Mouse (Mus musculus) lung, adult 2 months (tissue): ENCODE measurements around the gene Ddn. TPM values are rescaled to one million over a fixed set of nuclear protein-coding genes. Genes with fewer than 3 reads are reported as not detected.
A peak's percentile ranks its signal among the peaks of the same experiment; 100 is the strongest.

Experiments used
- DNase-seq: peaks from one replicate; pipeline ENCODE4 v3.0.0; 2022
- H3K4me1 ChIP-seq: fragments of 200-500 bp; 2 replicates; pipeline ENCODE4 v1.6.1; 2011; ENCODE audit warnings: low read length; ENCODE audit not compliant: control insufficient read depth, insufficient read depth
- H3K4me3 ChIP-seq: fragments of 200-500 bp; replicated peaks from 2 replicates; pipeline ENCODE3; 2011; ENCODE audit warnings: low read depth, mild to moderate bottlenecking, control low read depth, low read length; ENCODE audit errors: extremely low read depth
- CTCF ChIP-seq: fragments of 200-500 bp; IDR thresholded peaks from 2 replicates; pipeline ENCODE4 v1.5.1; 2011; ENCODE audit warnings: mild to moderate bottlenecking, low read length, control low read depth; ENCODE audit not compliant: insufficient read depth
- POLR2A ChIP-seq: fragments of 200-500 bp; IDR thresholded peaks from 2 replicates; pipeline ENCODE4 v1.6.1; 2011; ENCODE audit warnings: low read depth, mild to moderate bottlenecking, control low read depth, low read length, borderline replicate concordance; ENCODE audit errors: extremely low read depth
- WGBS: fragments of 180-500 bp; shearing (Covaris S2); methylation state at CpG from one replicate; pipeline ENCODE4 v1.1.7; 2018; 5-methylcytosine and 5-hydroxymethylcytosine counted together
- polyA plus RNA-seq: library from polyadenylated mRNA; depleted of rRNA; stranded (reverse); fragments of >200 nt; gene quantifications from 2 replicates; pipeline ENCODE4 v1.2.3, GENCODE M21; 2012; rRNA removed

Ddn gene
- polyA plus RNA-seq, 1 experiment = 0.21 TPM

DNA sequence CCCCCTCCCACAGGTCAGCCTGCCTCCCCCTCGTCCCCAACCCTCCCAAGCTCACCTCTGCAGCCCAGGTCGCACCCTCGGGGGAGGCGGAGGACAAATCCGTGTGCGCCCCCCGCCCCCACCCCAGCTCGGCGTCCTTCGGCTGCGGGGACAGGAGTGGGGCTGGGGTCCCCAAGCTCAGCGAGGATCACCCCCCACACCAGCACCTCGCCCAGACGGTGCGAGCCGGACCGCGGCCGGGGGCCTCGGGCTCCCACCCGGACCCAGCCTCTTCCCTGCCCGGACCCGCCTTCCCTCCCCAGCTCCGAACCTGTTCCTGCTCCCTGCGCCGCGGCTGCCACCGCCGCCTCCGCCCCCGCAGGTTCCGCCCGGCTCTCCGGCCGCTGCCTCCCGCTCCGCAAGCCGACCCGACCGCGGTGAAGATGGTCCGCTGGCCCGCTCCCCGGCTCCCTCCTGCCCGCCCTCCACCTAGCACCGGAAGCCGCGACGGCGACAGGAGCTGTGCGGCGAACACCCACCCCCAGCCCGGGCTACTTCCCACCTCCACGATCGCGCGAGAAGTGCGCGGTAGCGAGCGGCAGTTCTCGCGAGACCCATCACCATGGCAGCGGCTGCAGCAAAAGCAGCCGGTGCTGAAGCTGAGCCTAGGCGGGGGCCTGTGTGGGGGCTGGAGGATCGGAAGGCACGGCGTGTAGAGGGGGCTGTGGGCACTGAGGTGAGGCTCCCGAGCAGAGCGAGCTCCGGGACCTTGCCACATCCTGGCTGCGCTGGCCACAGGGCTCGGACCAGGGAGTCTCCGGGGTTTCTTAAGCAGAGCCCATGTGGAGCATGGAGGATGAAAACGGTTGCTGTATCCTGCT is 46.4 kb downstream of the Ddn start, which contains the start of gene Arf3:
TSS of gene Arf3 (minus strand) at position 545 of the 860 bp plus-strand sequence.
- DNase-seq = peak; percentile 97
- Histone ChIP-seq H3K4me1 (peaks cover 6% of the 10 kb centered on the region), H3K4me3 (peak within 1 kb of the TSS; percentile 76)
- TF ChIP-seq POLR2A (peak; percentile 67), CTCF (no peak)
- under 1% methylated on average over 68 of the region's 76 CpGs for WGBS

DNA sequence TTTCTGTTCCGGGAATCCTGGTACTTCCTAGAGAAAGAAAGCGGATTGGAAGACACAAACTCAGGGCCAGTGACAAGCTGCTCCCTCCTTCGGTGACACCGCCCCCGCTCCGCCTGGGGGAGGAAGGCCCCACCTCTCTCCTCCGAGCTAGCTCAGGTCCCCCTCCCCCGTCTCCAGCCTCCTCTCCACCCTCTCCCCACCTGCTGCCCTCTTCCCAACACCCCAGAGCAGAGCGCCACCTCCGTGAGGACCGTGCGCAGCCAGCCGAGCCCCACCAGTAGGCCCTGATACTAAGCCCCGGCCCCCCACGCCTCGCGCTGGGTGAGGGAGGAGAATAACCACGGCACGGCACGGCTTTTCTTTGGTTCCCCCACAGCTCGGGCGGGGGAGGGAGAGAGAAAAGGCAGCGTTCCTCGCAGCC is 47.1 kb downstream of the Ddn start:
- under 1% methylated on average over 24 of the region's 24 CpGs for WGBS
- peak; percentile 71 for DNase-seq
- no peak for TF ChIP-seq CTCF
- TF ChIP-seq POLR2A = 0 out of 2 replicates have a peak, but pooled peaks have one; percentile 21
- Histone ChIP-seq H3K4me1 (peaks cover 6% of the 10 kb centered on the region), H3K4me3 (peak overlapping the region; percentile 76)

DNA sequence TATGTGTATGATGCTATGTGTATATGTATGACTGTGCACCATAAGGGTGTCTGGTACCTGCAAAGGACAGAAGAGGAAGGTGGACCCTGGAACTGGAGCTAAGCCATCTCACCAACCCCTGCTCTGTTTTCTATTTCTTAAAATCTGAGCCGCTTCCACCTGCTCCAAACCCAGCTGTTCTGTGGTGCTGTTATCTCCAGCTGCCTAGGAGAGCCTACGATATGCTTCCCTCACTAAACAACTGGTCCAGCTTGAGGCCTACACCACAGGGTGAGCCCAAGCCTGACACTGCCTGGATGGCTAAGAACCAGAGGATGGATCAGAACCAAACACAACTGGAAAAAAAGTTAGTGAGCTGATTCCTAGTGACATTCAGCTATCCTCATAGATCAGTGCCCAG is 55.2 kb downstream of the Ddn start:
- TF ChIP-seq CTCF (no peak), POLR2A (no peak)
- DNase-seq = no peak
- Histone ChIP-seq H3K4me1 (0 out of 2 replicates have a peak, but pooled peaks cover 2% of the 10 kb centered on the region), H3K4me3 (no peak overlapping the region)
- WGBS = 89% methylated on average over 2 of the region's 2 CpGs

Other genes starting within 250 kb of the Ddn start
- gene Ccnt1, start 238.6 kb downstream of the Ddn start, polyA plus RNA-seq = 10.4 and 13.0 TPM in 2 replicates
- gene 4930415O20Rik, start 238.5 kb downstream of the Ddn start, polyA plus RNA-seq = not detected in 2 replicates
- gene Adcy6, start 199.4 kb downstream of the Ddn start, polyA plus RNA-seq = 52.3 and 62.8 TPM in 2 replicates
- 34.1 and 37.1 TPM in 2 replicates for gene Cacnb3, start 178.7 kb downstream of the Ddn start, polyA plus RNA-seq
- 28.4 and 38.9 TPM in 2 replicates for gene Ddx23, start 146.6 kb downstream of the Ddn start, polyA plus RNA-seq
- gene Rnd1, start 132.0 kb downstream of the Ddn start, polyA plus RNA-seq = 19.6 and 23.6 TPM in 2 replicates
- 3.1 and 3.6 TPM in 2 replicates for gene Ccdc65, start 101.3 kb downstream of the Ddn start, polyA plus RNA-seq
- 11.1 and 12.5 TPM in 2 replicates for gene Fkbp11, start 81.3 kb downstream of the Ddn start, polyA plus RNA-seq
- 110 and 166 TPM in 2 replicates for gene Arf3, start 46.3 kb downstream of the Ddn start, polyA plus RNA-seq
- 21.8 and 37.4 TPM in 2 replicates for gene Wnt10b, start 31.3 kb downstream of the Ddn start, polyA plus RNA-seq
- not detected in 2 replicates for gene Wnt1, start 19.6 kb downstream of the Ddn start, polyA plus RNA-seq
- gene Prkag1, start 22.0 kb upstream of the Ddn start, polyA plus RNA-seq = 51.0 and 62.8 TPM in 2 replicates
- 24.7 and 36.0 TPM in 2 replicates for gene Kmt2d, start 61.7 kb upstream of the Ddn start, polyA plus RNA-seq
- 5.4 and 5.6 TPM in 2 replicates for gene Rhebl1, start 85.0 kb upstream of the Ddn start, polyA plus RNA-seq
- 2.5 and 2.8 TPM in 2 replicates for gene Dhh, start 89.0 kb upstream of the Ddn start, polyA plus RNA-seq
- 56.0 and 72.1 TPM in 2 replicates for gene Lmbr1l, start 108.7 kb upstream of the Ddn start, polyA plus RNA-seq
- 1,081 and 1,265 TPM in 2 replicates for gene Tuba1b, start 125.1 kb upstream of the Ddn start, polyA plus RNA-seq
- 0.17 and 298 TPM in 2 replicates for gene Gm49450, start 144.1 kb upstream of the Ddn start, polyA plus RNA-seq
- gene Tuba1a, start 144.2 kb upstream of the Ddn start, polyA plus RNA-seq = 617 and 959 TPM in 2 replicates
- 72.7 and 91.7 TPM in 2 replicates for gene Tuba1c, start 220.4 kb upstream of the Ddn start, polyA plus RNA-seq
- gene Prph, start 245.7 kb upstream of the Ddn start, polyA plus RNA-seq = 0.71 and 1.0 TPM in 2 replicates